Comparison of ENCODE assay signal across 10 mouse cellular contexts in the genomic region with DNA sequence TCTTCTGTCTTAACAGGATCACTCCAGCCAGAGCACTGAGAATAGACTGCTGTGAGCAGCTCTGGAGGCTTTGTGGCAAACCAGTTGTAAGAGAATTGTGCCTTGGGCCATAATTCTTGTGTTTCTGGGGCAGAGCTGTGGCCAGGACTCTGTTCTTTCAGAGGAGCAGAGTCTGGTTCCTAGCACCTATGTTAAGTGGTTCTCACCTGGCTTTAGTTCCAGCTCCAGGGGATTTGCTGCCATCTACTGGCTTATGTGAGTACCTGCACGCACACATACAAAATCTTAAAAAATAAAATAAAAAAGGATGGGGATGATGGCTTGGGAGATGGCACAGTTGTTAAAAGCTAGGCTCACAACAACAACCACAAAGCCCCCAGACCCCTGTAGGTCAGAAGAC. TPM values are rescaled to one million over a fixed set of nuclear protein-coding genes. Genes with fewer than 3 reads are reported as not detected.
DNase-seq lines count a peak whose midpoint lies in the region; ATAC-seq lines count a peak whose summit lies in the region.
"Had no signal": no experiment of that assay in that cellular context is flagged by ENCODE, and none has a peak within 500 bp of the region (broad histone marks: within the 10 kb centered on the region; RNA-seq: fewer than 3 reads in every experiment).

No protein-coding gene starts in this region.

- H3K4me2 ChIP-seq in intestine, embryonic 14.5 days (ENCODE audit: low read length): no peak overlapping the region
- H3K4me2 ChIP-seq in intestine, embryonic 16.5 days (ENCODE audit: low read depth, low read length): no peak overlapping the region
- H3K4me2 ChIP-seq: hindbrain, embryonic 13.5 days; neural tube, embryonic 13.5 days had no signal

- WGBS in intestine, embryonic 14.5 days: 44% methylated on average over 1 of the region's 1 CpGs
- 57% methylated on average over 1 of the region's 1 CpGs for WGBS in intestine, embryonic 16.5 days
- WGBS in forebrain, embryonic 10.5 days: 42% methylated on average over 1 of the region's 1 CpGs

- H3K27ac ChIP-seq in intestine, embryonic 14.5 days (ENCODE audit: low read depth): no peak overlapping the region
- no peak overlapping the region for H3K27ac ChIP-seq in intestine, embryonic 16.5 days (ENCODE audit: low read length)
- H3K27ac ChIP-seq in forebrain, embryonic 10.5 days: no peak overlapping the region
- H3K27ac ChIP-seq: hindbrain, embryonic 13.5 days; neural tube, embryonic 13.5 days had no signal

- no peaks in the 10 kb centered on the region for H3K36me3 ChIP-seq in intestine, embryonic 14.5 days (ENCODE audit: control insufficient read depth, insufficient read depth, low read length)
- no peaks in the 10 kb centered on the region for H3K36me3 ChIP-seq in intestine, embryonic 16.5 days (ENCODE audit: control insufficient read depth, insufficient read depth, low read length)
- no peaks in the 10 kb centered on the region for H3K36me3 ChIP-seq in forebrain, embryonic 10.5 days (replicated peaks)

- H3K9me3 ChIP-seq in intestine, embryonic 14.5 days (ENCODE audit: control insufficient read depth, low read length): peaks cover 3% of the 10 kb centered on the region; the same call in 1 of the 2 replicates
- H3K9me3 ChIP-seq in intestine, embryonic 16.5 days (ENCODE audit: control insufficient read depth, low read length): peaks cover 3% of the 10 kb centered on the region; the same call in 1 of the 2 replicates
- H3K9me3 ChIP-seq in forebrain, embryonic 10.5 days: no peaks in the 10 kb centered on the region
- H3K9me3 ChIP-seq: neural tube, embryonic 13.5 days had no signal

- no peak overlapping the region for H3K4me3 ChIP-seq in intestine, embryonic 14.5 days (ENCODE audit: low read depth, low read length)
- H3K4me3 ChIP-seq in intestine, embryonic 16.5 days (ENCODE audit: low read length): no peak overlapping the region
- H3K4me3 ChIP-seq in forebrain, embryonic 10.5 days: no peak overlapping the region
- H3K4me3 ChIP-seq: hindbrain, embryonic 13.5 days; neural tube, embryonic 13.5 days had no signal

- no peak overlapping the region for H3K9ac ChIP-seq in intestine, embryonic 14.5 days (ENCODE audit: low read length)
- H3K9ac ChIP-seq in intestine, embryonic 16.5 days (ENCODE audit: low read depth, low read length): no peak overlapping the region
- H3K9ac ChIP-seq: hindbrain, embryonic 13.5 days; neural tube, embryonic 13.5 days had no signal

- peak; percentile 54 for DNase-seq in intestine, embryonic 14.5 days (ENCODE audit: low spot score)
- DNase-seq in B cell, adult 2 months: peak; percentile 40 to 48
- peak; percentile 52 for DNase-seq in WW6 (ENCODE audit: low read depth, low spot score)
- no peak for DNase-seq in frontal cortex, postnatal 14 days (ENCODE audit: low spot score in 2 of 2)
- no peak for DNase-seq in urinary bladder, adult 18-20 months (ENCODE audit: low spot score in 2 of 2)
- no peak for DNase-seq in forebrain, embryonic 10.5 days (ENCODE audit: extremely low spot score, low spot score)

- no peaks in the 10 kb centered on the region for H3K27me3 ChIP-seq in intestine, embryonic 14.5 days (replicated peaks; ENCODE audit: control insufficient read depth, insufficient read depth, low read length)
- no peaks in the 10 kb centered on the region for H3K27me3 ChIP-seq in intestine, embryonic 16.5 days (replicated peaks; ENCODE audit: control insufficient read depth, insufficient read depth, low read length)
- H3K27me3 ChIP-seq in forebrain, embryonic 10.5 days (ENCODE audit: poor library complexity, severe bottlenecking): no peaks in the 10 kb centered on the region
- H3K27me3 ChIP-seq: hindbrain, embryonic 13.5 days; neural tube, embryonic 13.5 days had no signal

- H3K4me1 ChIP-seq in intestine, embryonic 14.5 days (replicated peaks; ENCODE audit: control insufficient read depth, insufficient read depth, low read length): no peaks in the 10 kb centered on the region
- H3K4me1 ChIP-seq in intestine, embryonic 16.5 days (ENCODE audit: control insufficient read depth, insufficient read depth, low read length): 0 out of 2 replicates have a peak, but pooled peaks cover 3% of the 10 kb centered on the region
- peaks cover 9% of the 10 kb centered on the region for H3K4me1 ChIP-seq in forebrain, embryonic 10.5 days
- H3K4me1 ChIP-seq: hindbrain, embryonic 13.5 days; neural tube, embryonic 13.5 days had no signal

- ATAC-seq in intestine, embryonic 14.5 days (replicated peaks; ENCODE audit: low FRiP score, low TSS enrichment, low read depth): no peak
- no peak for ATAC-seq in intestine, embryonic 16.5 days
- 0 out of 4 replicates have a peak, but pooled peaks have one; percentile 42 to 56 for ATAC-seq in hematopoietic stem cell, adult 5-6 weeks (replicated peaks in 1 of 2; ENCODE audit: insufficient read depth in 1 of 2, low FRiP score in 2 of 2, low TSS enrichment in 1 of 2, low read depth in 1 of 2, poor library complexity in 2 of 2, severe bottlenecking in 2 of 2)

RNA-seq across cellular contexts. Expression of a gene that starts 27.1 kb away (rescaled TPM):
- 38.6 and 42.3 TPM in 2 replicates for polyA plus RNA-seq in intestine, embryonic 14.5 days (2014; fragmentation: Nextera tagmentation; extraction: Ambion mirVana)
- 16.8 and 19.1 TPM in 2 replicates for polyA plus RNA-seq in intestine, embryonic 16.5 days (2015; fragmentation: Nextera tagmentation; extraction: Ambion mirVana)
- total RNA-seq in hematopoietic stem cell, adult 5-6 weeks (2017): 81.2 and 84.0 TPM in 2 replicates
- polyA plus RNA-seq in forebrain, embryonic 10.5 days (2016; fragmentation: Nextera tagmentation; extraction: Ambion mirVana): 32.5 and 35.7 TPM in 2 replicates

RNA-seq across cellular contexts. Expression of a gene that starts 30.1 kb away (rescaled TPM):
- polyA plus RNA-seq in intestine, embryonic 14.5 days (2014; fragmentation: Nextera tagmentation; extraction: Ambion mirVana): 54.4 and 58.0 TPM in 2 replicates
- polyA plus RNA-seq in intestine, embryonic 16.5 days (2015; fragmentation: Nextera tagmentation; extraction: Ambion mirVana): 36.9 and 43.0 TPM in 2 replicates
- 47.5 and 63.5 TPM in 2 replicates for total RNA-seq in hematopoietic stem cell, adult 5-6 weeks (2017)
- polyA plus RNA-seq in forebrain, embryonic 10.5 days (2016; fragmentation: Nextera tagmentation; extraction: Ambion mirVana): 77.3 and 84.4 TPM in 2 replicates

Comparison
In these comparisons a context has a peak if more than half of its experiments do, and no peak if none do; other contexts are left out.
1. ATAC-seq: peak in hematopoietic stem cell, adult 5-6 weeks (2 of 2); none in intestine, embryonic 14.5 days (single experiment) and intestine, embryonic 16.5 days (single experiment).
2. DNase-seq: peak in intestine, embryonic 14.5 days (single experiment), B cell, adult 2 months (2 of 2) and WW6 (single experiment); none in frontal cortex, postnatal 14 days (0 of 2), urinary bladder, adult 18-20 months (0 of 2) and forebrain, embryonic 10.5 days (single experiment).